Mouse (Mus musculus): ENCODE data around the gene Schip1.

GRCm38 (mm10) chr3:68646387-68647130 is 582.0 kb downstream of the Schip1 start:
- TF ChIP-seq CTCF (IDR thresholded peaks at IDR 0.05; ENCODE audit: control insufficient read depth, insufficient read depth, low read length) (peak; percentile 36; the same call in 1 of the 2 replicates), POLR2A (IDR thresholded peaks at IDR 0.05; ENCODE audit: borderline replicate concordance, control insufficient read depth, low read depth, low read length) (no peak)

All from bone marrow, adult 2 months (tissue).